Mouse (Mus musculus) hindbrain, embryonic 14.5 days (tissue): ENCODE data around the gene Cryzl1. TPM values are rescaled to one million over a fixed set of nuclear protein-coding genes. Genes with fewer than 3 reads are reported as not detected.

Source experiments
- ATAC-seq: fragments of 200-750 bp; cut with Nextera tagmentation; 2 replicates; pipeline ENCODE4 v1.8.0; 2017; ENCODE audit warnings: moderate number of reproducible peaks, mild to moderate bottlenecking, moderate TSS enrichment, moderate library complexity; ENCODE audit not compliant: low FRiP score
- DNase-seq: peaks from one replicate; pipeline ENCODE4 v3.0.0-alpha.2; 2015; ENCODE audit warnings: low spot score
- H3K27ac ChIP-seq: fragments of 300-500 bp; sonication (generic); 2 replicates; pipeline ENCODE4 v1.5.1; 2014; ENCODE audit warnings: mild to moderate bottlenecking, moderate library complexity
- H3K27me3 ChIP-seq: fragments of 300-500 bp; sonication (generic); 2 replicates; pipeline ENCODE4 v1.6.1; 2014; ENCODE audit warnings: mild to moderate bottlenecking, low read length, mixed read lengths; ENCODE audit not compliant: control insufficient read depth, insufficient read depth
- H3K36me3 ChIP-seq: fragments of 300-500 bp; sonication (generic); replicated peaks from 2 replicates; pipeline ENCODE4 v1.6.1; 2014; ENCODE audit not compliant: control insufficient read depth, insufficient read depth
- H3K4me1 ChIP-seq: fragments of 300-500 bp; sonication (generic); replicated peaks from 2 replicates; pipeline ENCODE4 v1.6.1; 2014; ENCODE audit warnings: antibody characterized with exemption, low read length, mixed read lengths; ENCODE audit not compliant: control insufficient read depth, insufficient read depth
- H3K4me2 ChIP-seq: fragments of 300-500 bp; sonication (generic); replicated peaks from 2 replicates; pipeline ENCODE4 v1.6.1; 2014; ENCODE audit warnings: mild to moderate bottlenecking, moderate library complexity
- H3K4me3 ChIP-seq: fragments of 300-500 bp; sonication (generic); replicated peaks from 2 replicates; pipeline ENCODE4 v1.5.1; 2014; ENCODE audit warnings: mild to moderate bottlenecking, low read length
- H3K9ac ChIP-seq: fragments of 300-500 bp; sonication (generic); 2 replicates; pipeline ENCODE4 v1.6.1; 2014
- H3K9me3 ChIP-seq: fragments of 300-500 bp; sonication (generic); 2 replicates; pipeline ENCODE4 v1.6.1; 2016; ENCODE audit warnings: low read length; ENCODE audit not compliant: control insufficient read depth
- WGBS: fragments of 180-500 bp; shearing (Covaris S2); extraction: QIAGEN DNeasy Blood & Tissue Kit; methylation state at CpG from one replicate; pipeline ENCODE4 v1.1.7; 2014; 5-methylcytosine and 5-hydroxymethylcytosine counted together
- polyA plus RNA-seq: library from polyadenylated mRNA; unstranded; fragments of >200 nt; fragmentation: Nextera tagmentation; extraction: Ambion mirVana; gene quantifications from 2 replicates; pipeline ENCODE4 v1.2.1, GENCODE M21; 2014

Gene Cryzl1
- polyA plus RNA-seq, 1 experiment from 2014 or later = 111 TPM

- H3K27ac ChIP-seq = no peak overlapping the region
- H3K9me3 ChIP-seq = no peaks in the 10 kb centered on the region
- ATAC-seq = no peak
- H3K4me2 ChIP-seq = no peak overlapping the region
- no peak overlapping the region for H3K9ac ChIP-seq
- 84% methylated on average over 2 of the region's 2 CpGs for WGBS
- no peak overlapping the region for H3K4me3 ChIP-seq
- no peaks in the 10 kb centered on the region for H3K27me3 ChIP-seq
- H3K36me3 ChIP-seq = peaks cover 35% of the 10 kb centered on the region
- DNase-seq = no peak
- H3K4me1 ChIP-seq = peaks cover 7% of the 10 kb centered on the region
Measured at GRCm38 (mm10) chr16:91644901-91645300, 83.9 kb downstream of the Cryzl1 start.

DNA sequence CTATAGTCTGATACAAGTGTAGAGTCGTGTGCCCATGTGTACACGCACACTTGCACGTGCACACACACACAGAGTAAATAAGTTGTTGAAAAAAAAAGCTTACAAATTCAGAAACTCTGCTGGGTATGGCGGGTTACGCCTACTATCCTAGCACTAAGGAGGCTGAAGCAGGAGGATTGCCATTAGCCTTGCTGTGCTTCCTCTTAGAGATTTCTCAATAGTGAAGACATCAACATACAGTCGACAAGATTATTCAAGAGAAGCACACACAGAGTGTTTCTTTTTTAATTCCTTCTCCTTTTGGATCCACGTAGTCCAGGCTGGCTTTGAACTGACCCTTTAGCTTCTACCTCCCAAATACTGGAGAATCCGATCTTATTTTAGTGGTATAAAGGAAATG is 88.6 kb downstream of the Cryzl1 start:
- Histone ChIP-seq H3K27me3 (no peaks in the 10 kb centered on the region), H3K4me1 (no peaks in the 10 kb centered on the region), H3K9ac (no peak overlapping the region), H3K4me2 (no peak overlapping the region), H3K27ac (no peak overlapping the region), H3K36me3 (peaks cover 82% of the 10 kb centered on the region), H3K9me3 (no peaks in the 10 kb centered on the region), H3K4me3 (no peak overlapping the region)
- ATAC-seq = no peak
- 96% methylated on average over 8 of the region's 8 CpGs for WGBS
- DNase-seq = no peak

DNA sequence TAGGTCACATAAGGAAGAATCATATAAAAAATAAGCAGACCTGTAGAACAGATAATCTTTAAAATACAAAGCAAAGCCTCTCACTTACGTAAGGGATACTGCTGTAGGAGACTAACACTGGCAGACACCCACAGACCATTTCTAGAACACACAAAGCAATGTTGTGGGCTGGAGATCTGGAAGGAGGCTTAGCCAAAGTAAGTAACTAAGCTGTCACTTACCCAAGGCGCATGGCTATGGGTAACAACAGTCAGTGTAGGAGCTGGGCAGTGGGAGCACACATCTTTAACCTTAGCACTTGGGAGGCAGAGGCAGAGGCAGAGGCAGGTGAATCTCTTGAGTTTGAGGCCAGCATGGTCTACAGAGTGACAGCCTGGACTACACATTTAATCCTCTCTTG is 89.1 kb downstream of the Cryzl1 start:
- Histone ChIP-seq H3K9me3 (no peaks in the 10 kb centered on the region), H3K9ac (no peak overlapping the region), H3K27ac (no peak overlapping the region), H3K36me3 (peaks cover 87% of the 10 kb centered on the region), H3K4me1 (no peaks in the 10 kb centered on the region), H3K4me2 (no peak overlapping the region), H3K27me3 (no peaks in the 10 kb centered on the region), H3K4me3 (no peak overlapping the region)
- WGBS = 98% methylated on average over 2 of the region's 2 CpGs
- ATAC-seq (no peak), DNase-seq (no peak)

Other genes with a start within 250 kb of the Cryzl1 start
- 47.1 and 48.8 TPM in 2 replicates for gene Ifnar1, start 243.7 kb downstream of the Cryzl1 start, polyA plus RNA-seq
- gene Ifngr2, start 181.9 kb downstream of the Cryzl1 start, polyA plus RNA-seq = 106 and 114 TPM in 2 replicates
- 106 and 127 TPM in 2 replicates for gene Tmem50b, start 131.2 kb downstream of the Cryzl1 start, polyA plus RNA-seq
- gene Dnajc28, start 109.9 kb downstream of the Cryzl1 start, polyA plus RNA-seq = 5.2 and 6.0 TPM in 2 replicates
- gene Gart, start 82.0 kb downstream of the Cryzl1 start, polyA plus RNA-seq = 55.7 and 58.1 TPM in 2 replicates
- gene Son, start 81.5 kb downstream of the Cryzl1 start, polyA plus RNA-seq = 125 and 146 TPM in 2 replicates
- 26.4 and 28.1 TPM in 2 replicates for gene Donson, start 40.2 kb downstream of the Cryzl1 start, polyA plus RNA-seq
- gene Itsn1, start 306 bp upstream of the Cryzl1 start, polyA plus RNA-seq = 61.8 and 67.1 TPM in 2 replicates